Mouse (Mus musculus) cerebellum, adult 11-12 months (tissue): ENCODE measurements at regions not wholly inside any gene's neighbourhood (a gene's known extent, or its start where the extent isn't known, plus 50 kb on each side); places are given as distances from the start of the nearest gene placed in this dataset.

Experiments
- DNase-seq: peaks from one replicate; pipeline ENCODE4 v3.0.0; 2022

- no peak for DNase-seq
Measured at GRCm38 (mm10) chr12:9271484-9271883, 241.7 kb downstream of the Ttc32 start.

GRCm38 (mm10) chr12:9274181-9274580 lies 244.4 kb downstream of the Ttc32 start:
- no peak for DNase-seq

- no peak for DNase-seq
Measured at GRCm38 (mm10) chr12:9275697-9276096, 245.9 kb downstream of the Ttc32 start.

GRCm38 (mm10) chr12:9278735-9279134 lies 248.9 kb downstream of the Ttc32 start:
- DNase-seq = no peak

- DNase-seq = no peak
Measured at GRCm38 (mm10) chr12:9279893-9280605, 250.3 kb downstream of the Ttc32 start.

- DNase-seq = no peak
Measured at GRCm38 (mm10) chr12:9287271-9287670, 257.5 kb downstream of the Ttc32 start.

- no peak for DNase-seq
Measured at GRCm38 (mm10) chr12:9292656-9293055, 262.9 kb downstream of the Ttc32 start.

GRCm38 (mm10) chr12:9295211-9295610 lies 265.4 kb downstream of the Ttc32 start:
- DNase-seq = no peak

- DNase-seq = no peak
Measured at GRCm38 (mm10) chr12:9298848-9299655, 269.3 kb downstream of the Ttc32 start.

GRCm38 (mm10) chr12:9304146-9304545 lies 265.8 kb upstream of the Osr1 start:
- DNase-seq = no peak

GRCm38 (mm10) chr12:9337891-9338672 lies 231.8 kb upstream of the Osr1 start:
- no peak for DNase-seq

- no peak for DNase-seq
Measured at GRCm38 (mm10) chr12:9338801-9339231, 231.1 kb upstream of the Osr1 start.

GRCm38 (mm10) chr12:9340769-9341168 lies 229.1 kb upstream of the Osr1 start:
- DNase-seq = no peak

GRCm38 (mm10) chr12:9345359-9345758 lies 224.6 kb upstream of the Osr1 start:
- DNase-seq = no peak

- no peak for DNase-seq
Measured at GRCm38 (mm10) chr12:9355512-9355911, 214.4 kb upstream of the Osr1 start.

GRCm38 (mm10) chr12:9357856-9358255 lies 212.1 kb upstream of the Osr1 start:
- DNase-seq = no peak

GRCm38 (mm10) chr12:9358872-9359271 lies 211.0 kb upstream of the Osr1 start:
- no peak for DNase-seq

- no peak for DNase-seq
Measured at GRCm38 (mm10) chr12:9365931-9366330, 204.0 kb upstream of the Osr1 start.

GRCm38 (mm10) chr12:9368682-9369081 lies 201.2 kb upstream of the Osr1 start:
- DNase-seq = no peak

GRCm38 (mm10) chr12:9401956-9402355 lies 168.0 kb upstream of the Osr1 start:
- DNase-seq = no peak

GRCm38 (mm10) chr12:9404981-9405380 lies 164.9 kb upstream of the Osr1 start:
- no peak for DNase-seq

GRCm38 (mm10) chr12:9419311-9419710 lies 150.6 kb upstream of the Osr1 start:
- no peak for DNase-seq

GRCm38 (mm10) chr12:9430656-9431055 lies 139.3 kb upstream of the Osr1 start:
- DNase-seq = no peak
